Mouse (Mus musculus) heart, embryonic 12.5 days (tissue): Measurements from ENCODE around the gene Elmsan1. TPM values are rescaled to one million over a fixed set of nuclear protein-coding genes. Genes with fewer than 3 reads are reported as not detected.

Source experiments
- ATAC-seq: fragments of 200-750 bp; cut with Nextera tagmentation; 2 replicates; pipeline ENCODE4 v1.8.0; 2017; ENCODE audit warnings: moderate TSS enrichment, moderate library complexity; ENCODE audit not compliant: insufficient number of reproducible peaks, low FRiP score
- H3K27ac ChIP-seq: fragments of 300-500 bp; sonication (generic); 2 replicates; pipeline ENCODE4 v1.5.1; 2016; ENCODE audit warnings: mild to moderate bottlenecking, moderate library complexity; ENCODE audit not compliant: poor library complexity, severe bottlenecking
- H3K27me3 ChIP-seq: fragments of 300-500 bp; sonication (generic); replicated peaks from 2 replicates; pipeline ENCODE4 v1.6.1; 2016; ENCODE audit warnings: mild to moderate bottlenecking, moderate library complexity
- H3K36me3 ChIP-seq: fragments of 300-500 bp; sonication (generic); 2 replicates; pipeline ENCODE4 v1.6.1; 2016; ENCODE audit warnings: mild to moderate bottlenecking, moderate library complexity
- H3K4me1 ChIP-seq: fragments of 300-500 bp; sonication (generic); replicated peaks from 2 replicates; pipeline ENCODE4 v1.6.1; 2016; ENCODE audit warnings: mild to moderate bottlenecking
- H3K4me2 ChIP-seq: fragments of 300-500 bp; sonication (generic); 2 replicates; pipeline ENCODE4 v1.6.1; 2016; ENCODE audit warnings: mild to moderate bottlenecking, moderate library complexity
- H3K4me3 ChIP-seq: fragments of 300-500 bp; sonication (generic); 2 replicates; pipeline ENCODE4 v1.5.1; 2016; ENCODE audit warnings: mild to moderate bottlenecking
- H3K9ac ChIP-seq: fragments of 300-500 bp; sonication (generic); 2 replicates; pipeline ENCODE4 v1.6.1; 2016; ENCODE audit warnings: mild to moderate bottlenecking, moderate library complexity
- H3K9me3 ChIP-seq: fragments of 300-500 bp; sonication (generic); replicated peaks from 2 replicates; pipeline ENCODE4 v1.6.1; 2016; ENCODE audit warnings: mild to moderate bottlenecking, moderate library complexity
- WGBS: fragments of 180-500 bp; shearing (Covaris S2); methylation state at CpG from one replicate; pipeline ENCODE4 v1.1.7; 2016; 5-methylcytosine and 5-hydroxymethylcytosine counted together
- polyA plus RNA-seq: library from polyadenylated mRNA; unstranded; fragments of >200 nt; fragmentation: Nextera tagmentation; extraction: Ambion mirVana; gene quantifications from 2 replicates; pipeline ENCODE4 v1.2.1, GENCODE M21; 2016

Gene Elmsan1
- polyA plus RNA-seq, 1 experiment from 2014 or later: 8.7 TPM

DNA sequence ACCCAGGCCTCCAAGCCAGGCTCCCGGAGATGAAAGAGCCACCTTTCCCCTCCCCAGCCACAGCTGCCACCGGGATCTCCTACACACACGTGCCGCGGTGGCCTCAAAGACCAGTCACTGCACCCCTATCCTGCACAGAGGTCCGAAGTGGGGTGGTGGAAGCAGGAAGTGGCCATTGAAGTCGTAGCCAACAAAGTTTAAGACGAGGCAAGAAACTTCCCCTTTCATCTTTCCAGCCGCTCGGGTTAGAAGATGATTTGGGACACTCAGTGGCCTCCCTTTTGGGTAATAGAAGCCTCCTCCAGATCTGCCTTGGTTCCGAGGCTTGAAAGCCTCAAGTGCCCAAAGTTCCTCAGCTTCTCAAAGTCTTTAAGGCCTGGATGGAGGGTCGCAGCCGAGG, 26.4 kb downstream of the Elmsan1 start:
- no peak for ATAC-seq
- Histone ChIP-seq H3K27ac (peak overlapping the region; percentile 98; the same call in 1 of the 2 replicates), H3K9ac (peak overlapping the region; percentile 93), H3K4me1 (peaks cover 83% of the 10 kb centered on the region), H3K9me3 (no peaks in the 10 kb centered on the region), H3K36me3 (no peaks in the 10 kb centered on the region), H3K4me3 (peak overlapping the region; percentile 82), H3K27me3 (no peaks in the 10 kb centered on the region), H3K4me2 (peak overlapping the region; percentile 97)
- 5% methylated on average over 13 of the region's 13 CpGs for WGBS

DNA sequence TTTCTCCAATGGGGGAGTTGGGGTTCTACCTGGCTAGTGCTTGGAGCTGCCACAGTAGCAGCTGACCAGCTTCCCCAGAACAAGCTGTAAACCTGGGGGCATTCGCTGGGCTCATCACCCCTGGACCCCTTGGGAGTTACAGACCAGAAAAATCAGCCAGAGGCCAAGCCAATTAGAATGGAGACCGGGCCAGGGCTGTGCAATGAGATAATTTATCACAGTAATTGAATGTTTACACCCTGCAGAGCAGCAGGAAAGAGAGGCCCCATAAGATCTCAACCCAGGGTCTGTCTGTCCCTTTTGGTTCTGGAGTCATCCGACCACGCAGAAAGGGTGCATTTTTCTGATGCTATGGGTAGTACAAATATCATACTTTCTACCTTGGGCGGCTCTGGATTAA, 26.9 kb downstream of the Elmsan1 start:
- Histone ChIP-seq H3K4me2 (peak overlapping the region; percentile 97), H3K9me3 (no peaks in the 10 kb centered on the region), H3K27me3 (no peaks in the 10 kb centered on the region), H3K9ac (peak overlapping the region; percentile 93), H3K36me3 (no peaks in the 10 kb centered on the region), H3K27ac (no peak overlapping the region), H3K4me1 (peaks cover 83% of the 10 kb centered on the region), H3K4me3 (peak overlapping the region; percentile 82)
- WGBS: 33% methylated on average over 5 of the region's 5 CpGs
- no peak for ATAC-seq

DNA sequence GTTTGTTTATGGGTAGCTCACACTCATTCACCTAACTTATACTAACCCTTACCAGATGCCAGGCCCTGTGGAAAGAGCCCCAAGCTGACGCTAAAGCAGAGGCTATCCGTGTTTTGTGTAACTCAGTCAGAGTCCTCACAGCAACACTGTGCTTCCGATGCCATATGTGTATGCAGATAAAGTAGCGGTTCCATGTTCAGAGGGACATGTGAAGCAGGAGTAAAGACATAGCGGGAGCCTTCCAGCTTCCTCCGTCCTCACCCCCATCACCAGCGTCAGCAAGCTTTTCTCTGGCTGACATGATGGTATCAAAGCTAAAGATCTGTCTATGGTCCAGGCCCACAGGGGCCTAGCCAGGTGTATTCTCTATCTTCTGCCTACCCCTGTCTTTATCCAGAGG, 27.5 kb downstream of the Elmsan1 start:
- ATAC-seq: no peak
- Histone ChIP-seq H3K27me3 (no peaks in the 10 kb centered on the region), H3K9ac (peak overlapping the region; percentile 93; the same call in 1 of the 2 replicates), H3K9me3 (no peaks in the 10 kb centered on the region), H3K36me3 (peaks cover 4% of the 10 kb centered on the region; the same call in 1 of the 2 replicates), H3K27ac (no peak overlapping the region), H3K4me2 (peak overlapping the region; percentile 97), H3K4me3 (no peak overlapping the region), H3K4me1 (peaks cover 83% of the 10 kb centered on the region)
- 76% methylated on average over 7 of the region's 7 CpGs for WGBS

DNA sequence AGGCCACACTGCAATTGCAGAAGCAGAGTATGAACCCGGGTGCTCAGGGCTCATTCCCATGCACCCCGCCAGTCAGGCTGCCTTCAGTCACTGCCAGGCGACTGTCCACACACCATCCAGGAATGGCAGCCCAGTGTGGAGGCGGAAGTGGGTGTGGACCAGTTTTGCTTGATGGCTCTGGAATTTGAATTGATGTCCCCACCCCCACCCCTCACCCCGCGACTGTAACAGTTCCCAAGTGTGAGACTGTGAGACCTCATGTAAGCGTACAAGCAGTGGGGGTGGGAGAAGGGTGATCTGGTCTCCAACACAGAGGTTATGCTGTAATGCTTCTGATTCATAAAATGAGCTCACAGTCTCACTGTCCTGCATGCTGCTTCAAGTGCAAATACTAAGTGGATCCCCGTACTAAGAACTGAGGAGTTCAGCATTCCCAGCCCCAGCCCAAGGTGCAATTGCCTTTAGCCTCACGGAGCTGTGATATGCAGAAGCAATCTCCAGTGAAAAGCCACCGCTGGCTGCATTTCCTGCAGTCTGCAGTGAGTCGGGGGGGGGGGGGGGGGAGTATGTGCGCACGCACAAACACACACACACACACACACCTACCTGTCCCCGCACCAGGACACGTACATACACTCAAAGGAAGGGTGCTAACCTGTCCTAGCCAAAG, 28.4 kb downstream of the Elmsan1 start:
- Histone ChIP-seq H3K27ac (no peak overlapping the region), H3K9ac (0 out of 2 replicates have a peak overlapping the region, but pooled peaks have one; percentile 8), H3K9me3 (no peaks in the 10 kb centered on the region), H3K4me2 (peak overlapping the region; percentile 40), H3K27me3 (no peaks in the 10 kb centered on the region), H3K4me3 (no peak overlapping the region), H3K36me3 (peaks cover 4% of the 10 kb centered on the region; the same call in 1 of the 2 replicates), H3K4me1 (peaks cover 83% of the 10 kb centered on the region)
- no peak for ATAC-seq
- WGBS: 28% methylated on average over 12 of the region's 15 CpGs

DNA sequence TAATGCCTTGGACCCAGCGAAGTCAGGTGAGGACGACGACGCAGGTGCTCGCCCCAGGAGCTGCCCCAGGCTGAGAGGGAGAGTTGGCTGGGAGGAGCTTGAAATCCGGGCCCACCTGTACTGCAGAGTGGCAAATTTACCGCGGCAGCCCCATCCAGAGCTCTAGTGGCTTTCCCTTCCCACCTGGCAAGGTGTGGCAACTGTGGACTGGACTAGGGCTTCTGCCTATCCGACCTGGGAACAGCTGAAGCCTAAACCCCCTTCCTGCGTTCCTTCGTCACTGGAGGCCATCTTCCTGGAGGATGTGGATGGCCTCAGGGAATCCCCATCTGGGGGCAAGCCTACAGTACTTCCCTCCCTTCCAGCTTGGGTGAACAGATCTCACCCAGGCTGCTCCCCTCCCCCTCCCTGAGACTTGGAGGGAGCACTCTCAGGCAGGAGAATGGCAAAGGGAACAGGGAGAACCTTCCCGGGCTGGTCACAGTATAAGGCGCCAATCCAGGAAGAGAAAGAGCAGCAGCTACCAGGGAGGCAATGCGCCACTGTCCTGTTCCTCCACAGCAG, 29.7 kb downstream of the Elmsan1 start:
- Histone ChIP-seq H3K9me3 (no peaks in the 10 kb centered on the region), H3K27ac (0 out of 2 replicates have a peak overlapping the region, but pooled peaks have one; percentile 58), H3K4me1 (peaks cover 83% of the 10 kb centered on the region), H3K4me3 (no peak overlapping the region), H3K9ac (peak overlapping the region; percentile 15), H3K36me3 (peaks cover 4% of the 10 kb centered on the region; the same call in 1 of the 2 replicates), H3K27me3 (no peaks in the 10 kb centered on the region), H3K4me2 (no peak overlapping the region)
- no peak for ATAC-seq
- WGBS: 69% methylated on average over 14 of the region's 14 CpGs

DNA sequence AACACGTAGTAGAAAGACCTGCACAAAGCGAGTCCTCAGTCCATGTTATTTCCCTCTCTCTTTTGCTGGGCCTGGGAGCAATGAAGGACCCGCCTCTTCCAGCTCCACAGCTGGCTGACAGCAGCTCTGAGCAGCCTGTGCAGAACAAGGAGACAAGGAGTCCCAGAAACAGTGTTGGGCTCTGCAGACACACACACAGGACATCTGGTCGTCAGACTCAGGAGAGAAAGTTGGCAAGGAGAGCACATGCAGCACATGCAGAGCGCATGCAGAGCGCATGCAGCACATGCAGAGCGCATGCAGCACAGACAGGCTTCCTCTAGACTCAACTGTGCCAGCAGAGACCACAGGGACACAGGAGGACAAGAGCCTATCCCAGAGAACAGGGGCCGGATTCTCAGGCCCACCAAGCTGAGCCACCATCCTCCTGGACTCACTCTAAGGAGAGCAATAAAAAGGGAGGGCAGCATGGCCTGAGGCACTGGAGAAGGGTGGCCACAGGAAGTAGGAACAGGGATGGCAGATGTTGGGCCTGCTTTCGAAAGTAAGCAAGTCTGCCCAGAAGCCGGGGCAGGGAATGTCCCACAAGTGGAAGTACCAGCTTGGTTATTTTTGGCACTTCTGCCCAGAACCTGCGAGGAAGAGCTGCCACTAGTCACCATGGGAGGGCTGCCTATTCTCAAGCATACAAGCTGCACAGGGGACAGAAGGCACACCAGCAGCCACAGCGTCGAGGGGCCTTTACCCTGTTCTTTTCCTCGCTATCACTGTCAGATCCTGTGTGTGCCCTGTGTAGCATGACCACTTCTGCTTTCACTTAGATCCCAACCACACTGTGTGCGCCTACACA, 30.7 kb downstream of the Elmsan1 start:
- Histone ChIP-seq H3K4me2 (peak overlapping the region; percentile 18; the same call in 1 of the 2 replicates), H3K9ac (peak overlapping the region; percentile 15), H3K27ac (peak overlapping the region; percentile 58), H3K9me3 (no peaks in the 10 kb centered on the region), H3K4me3 (no peak overlapping the region), H3K27me3 (no peaks in the 10 kb centered on the region), H3K36me3 (peaks cover 4% of the 10 kb centered on the region; the same call in 1 of the 2 replicates), H3K4me1 (peaks cover 83% of the 10 kb centered on the region)
- no peak for ATAC-seq
- 58% methylated on average over 15 of the region's 15 CpGs for WGBS

DNA sequence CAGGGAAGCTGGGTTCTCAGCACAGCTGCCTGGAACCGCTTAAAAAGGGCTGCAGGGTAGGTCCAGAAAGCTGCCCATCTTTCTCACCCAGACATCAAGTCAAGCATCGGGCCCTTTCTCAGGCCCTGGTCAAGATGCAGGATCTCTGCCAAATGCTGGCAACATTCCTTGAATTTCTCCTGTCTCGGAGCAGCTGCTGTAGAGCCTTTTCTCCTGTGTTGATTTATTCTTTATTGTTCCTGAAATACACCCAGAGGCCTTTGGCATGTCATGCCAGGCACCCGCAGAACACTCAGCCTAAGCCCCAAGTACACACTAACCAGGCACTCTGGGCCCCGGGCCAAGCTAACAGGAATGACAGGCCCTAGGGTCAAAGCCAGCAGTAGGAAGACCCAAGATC, 31.7 kb downstream of the Elmsan1 start:
- H3K9ac ChIP-seq: no peak overlapping the region
- H3K4me1 ChIP-seq: peaks cover 77% of the 10 kb centered on the region
- H3K9me3 ChIP-seq: no peaks in the 10 kb centered on the region
- H3K4me3 ChIP-seq: no peak overlapping the region
- peak overlapping the region; percentile 45 for H3K27ac ChIP-seq
- H3K27me3 ChIP-seq: no peaks in the 10 kb centered on the region
- 52% methylated on average over 5 of the region's 5 CpGs for WGBS
- no peak overlapping the region for H3K4me2 ChIP-seq
- H3K36me3 ChIP-seq: peaks cover 4% of the 10 kb centered on the region; the same call in 1 of the 2 replicates
- no peak for ATAC-seq

DNA sequence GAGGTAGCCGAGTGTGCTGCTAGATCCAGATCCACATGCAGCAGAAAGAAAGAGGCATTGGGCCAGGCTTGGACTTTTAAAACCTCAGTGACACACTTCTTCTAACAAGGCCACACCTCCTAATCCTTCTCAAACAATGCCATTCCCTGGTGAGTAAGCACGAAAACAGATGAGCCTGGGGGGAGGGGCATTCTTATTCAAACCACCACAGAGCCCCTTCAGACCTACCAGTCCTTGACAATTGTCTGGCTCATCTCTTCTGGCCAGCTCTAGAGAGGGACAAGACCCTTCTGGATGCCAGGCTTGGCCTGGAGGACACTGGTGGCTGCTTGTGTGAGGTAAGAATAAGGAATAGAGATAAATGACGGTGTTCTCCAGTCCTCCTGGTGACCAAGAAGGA, 32.1 kb downstream of the Elmsan1 start:
- H3K27ac ChIP-seq: peak overlapping the region; percentile 45
- no peak overlapping the region for H3K4me3 ChIP-seq

DNA sequence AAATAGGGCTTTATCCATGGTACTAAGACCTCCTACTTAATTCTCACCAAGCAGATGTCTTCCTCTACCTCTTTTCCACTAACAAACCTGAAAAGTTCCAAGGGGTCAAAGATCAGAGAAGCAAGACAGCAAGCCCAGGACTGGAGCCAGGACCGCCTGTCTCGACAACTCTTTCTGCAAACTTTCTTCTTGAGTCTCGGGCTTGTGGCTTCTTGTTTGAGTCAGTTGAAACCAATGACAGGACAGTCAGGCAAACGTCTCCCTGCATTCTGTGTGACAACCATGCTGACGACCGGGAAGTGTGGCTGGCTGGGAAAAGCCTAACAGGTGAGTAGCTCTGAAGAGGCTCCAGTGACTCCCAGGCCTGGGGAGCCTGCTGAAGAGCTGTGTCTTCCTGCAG, 33.1 kb downstream of the Elmsan1 start:
- ATAC-seq: no peak
- Histone ChIP-seq H3K4me1 (peaks cover 77% of the 10 kb centered on the region), H3K4me2 (no peak overlapping the region), H3K27ac (no peak overlapping the region), H3K36me3 (peaks cover 4% of the 10 kb centered on the region; the same call in 1 of the 2 replicates), H3K9ac (no peak overlapping the region), H3K9me3 (no peaks in the 10 kb centered on the region), H3K27me3 (no peaks in the 10 kb centered on the region), H3K4me3 (no peak overlapping the region)
- 46% methylated on average over 6 of the region's 6 CpGs for WGBS

More for the DNA sequence above, 32.1 kb downstream of the Elmsan1 start:
- Histone ChIP-seq H3K36me3 (peaks cover 4% of the 10 kb centered on the region; the same call in 1 of the 2 replicates), H3K9me3 (no peaks in the 10 kb centered on the region), H3K27me3 (no peaks in the 10 kb centered on the region), H3K4me1 (peaks cover 77% of the 10 kb centered on the region), H3K9ac (no peak overlapping the region), H3K4me2 (no peak overlapping the region)
- no peak for ATAC-seq
- 87% methylated on average over 3 of the region's 3 CpGs for WGBS

DNA sequence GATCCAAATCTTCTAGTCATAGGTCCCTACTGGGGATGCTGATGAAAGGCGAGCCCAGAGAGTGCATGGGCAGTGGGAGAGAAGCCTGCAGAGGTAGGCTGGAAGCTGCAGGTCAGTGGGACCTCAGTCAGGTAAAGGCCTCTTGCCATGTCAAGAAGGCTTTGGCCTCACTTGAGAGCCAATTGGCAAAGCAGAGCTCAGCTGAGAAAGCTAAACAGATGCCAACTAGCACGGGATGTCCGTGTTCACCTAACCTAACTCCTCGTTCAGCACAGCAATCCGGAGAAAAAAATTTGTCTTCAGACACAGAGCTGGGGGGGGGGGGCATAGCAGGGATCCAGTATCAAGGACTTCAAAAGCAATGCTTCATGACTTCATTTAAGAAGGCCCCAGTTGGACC, 33.7 kb downstream of the Elmsan1 start:
- Histone ChIP-seq H3K27me3 (no peaks in the 10 kb centered on the region), H3K9me3 (no peaks in the 10 kb centered on the region), H3K4me1 (peaks cover 77% of the 10 kb centered on the region), H3K27ac (no peak overlapping the region), H3K36me3 (peaks cover 4% of the 10 kb centered on the region; the same call in 1 of the 2 replicates), H3K4me2 (no peak overlapping the region), H3K9ac (no peak overlapping the region), H3K4me3 (no peak overlapping the region)
- no peak for ATAC-seq
- WGBS: 59% methylated on average over 5 of the region's 5 CpGs

DNA sequence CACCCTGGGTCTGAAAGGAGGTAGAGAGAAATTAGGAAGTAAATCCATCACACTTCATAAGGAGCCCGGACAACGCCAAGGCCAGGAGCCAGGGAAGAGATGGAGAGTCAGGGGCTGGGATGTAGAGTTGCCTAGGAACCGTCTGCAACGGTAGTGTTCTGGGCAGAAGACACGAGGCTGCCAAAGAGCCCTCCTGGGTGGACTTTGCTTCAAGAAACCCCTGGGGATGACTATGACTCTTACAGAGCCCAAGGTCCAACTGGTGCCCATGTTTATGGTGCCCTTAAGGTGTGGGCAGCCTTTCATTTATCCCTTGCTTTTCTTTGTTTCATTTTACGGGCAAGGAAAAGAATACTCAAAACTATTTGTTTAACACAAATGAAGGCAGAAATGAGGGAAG, 36.7 kb downstream of the Elmsan1 start:
- Histone ChIP-seq H3K4me2 (no peak overlapping the region; the same call in 1 of the 2 replicates), H3K4me3 (no peak overlapping the region), H3K9me3 (no peaks in the 10 kb centered on the region), H3K4me1 (peaks cover 77% of the 10 kb centered on the region), H3K27ac (peak overlapping the region; percentile 71), H3K9ac (no peak overlapping the region), H3K36me3 (peaks cover 4% of the 10 kb centered on the region; the same call in 1 of the 2 replicates), H3K27me3 (no peaks in the 10 kb centered on the region)
- 76% methylated on average over 6 of the region's 6 CpGs for WGBS
- ATAC-seq: no peak
